Mouse (Mus musculus) forebrain, embryonic 11.5 days (tissue): ENCODE measurements at regions not wholly inside any gene's neighbourhood (a gene's known extent, or its start where the extent isn't known, plus 50 kb on each side); places are given as distances from the start of the nearest gene placed in this dataset.

Source experiments
- ATAC-seq: fragments of 200-750 bp; cut with Nextera tagmentation; replicated peaks from 2 replicates; pipeline ENCODE4 v1.8.0; 2017; ENCODE audit warnings: moderate TSS enrichment; ENCODE audit not compliant: low FRiP score
- DNase-seq: peaks from one replicate; pipeline ENCODE4 v3.0.0-alpha.2; 2017; ENCODE audit warnings: low spot score
- H3K27ac ChIP-seq: fragments of 300-500 bp; sonication (generic); 2 replicates; pipeline ENCODE4 v1.5.1; 2014; ENCODE audit warnings: low read depth, low read length
- H3K27me3 ChIP-seq: fragments of 300-500 bp; sonication (generic); 2 replicates; pipeline ENCODE4 v1.6.1; 2014; ENCODE audit warnings: mild to moderate bottlenecking, low read length, mixed read lengths; ENCODE audit not compliant: control insufficient read depth, insufficient read depth
- H3K36me3 ChIP-seq: fragments of 300-500 bp; sonication (generic); 2 replicates; pipeline ENCODE4 v1.6.1; 2014; ENCODE audit warnings: mild to moderate bottlenecking, low read length, moderate library complexity, mixed read lengths; ENCODE audit not compliant: control insufficient read depth, insufficient read depth
- H3K4me1 ChIP-seq: fragments of 300-500 bp; sonication (generic); replicated peaks from 2 replicates; pipeline ENCODE4 v1.6.1; 2014; ENCODE audit warnings: low read length, mixed read lengths; ENCODE audit not compliant: control insufficient read depth, insufficient read depth
- H3K4me2 ChIP-seq: fragments of 300-500 bp; sonication (generic); 2 replicates; pipeline ENCODE4 v1.6.1; 2014; ENCODE audit warnings: low read depth, mild to moderate bottlenecking, low read length, moderate library complexity, mixed read lengths; ENCODE audit not compliant: severe bottlenecking
- H3K4me3 ChIP-seq: fragments of 300-500 bp; sonication (generic); 2 replicates; pipeline ENCODE4 v1.5.1; 2014; ENCODE audit warnings: low read depth, low read length
- H3K9ac ChIP-seq: fragments of 300-500 bp; sonication (generic); 2 replicates; pipeline ENCODE4 v1.6.1; 2014; ENCODE audit warnings: low read length
- H3K9me3 ChIP-seq: fragments of 300-500 bp; sonication (generic); 2 replicates; pipeline ENCODE4 v1.6.1; 2016; ENCODE audit warnings: low read length, mixed read lengths; ENCODE audit not compliant: control insufficient read depth
- WGBS: fragments of 180-500 bp; shearing (Covaris S2); extraction: QIAGEN DNeasy Blood & Tissue Kit; methylation state at CpG from one replicate; pipeline ENCODE4 v1.1.7; 2014; 5-methylcytosine and 5-hydroxymethylcytosine counted together

DNA sequence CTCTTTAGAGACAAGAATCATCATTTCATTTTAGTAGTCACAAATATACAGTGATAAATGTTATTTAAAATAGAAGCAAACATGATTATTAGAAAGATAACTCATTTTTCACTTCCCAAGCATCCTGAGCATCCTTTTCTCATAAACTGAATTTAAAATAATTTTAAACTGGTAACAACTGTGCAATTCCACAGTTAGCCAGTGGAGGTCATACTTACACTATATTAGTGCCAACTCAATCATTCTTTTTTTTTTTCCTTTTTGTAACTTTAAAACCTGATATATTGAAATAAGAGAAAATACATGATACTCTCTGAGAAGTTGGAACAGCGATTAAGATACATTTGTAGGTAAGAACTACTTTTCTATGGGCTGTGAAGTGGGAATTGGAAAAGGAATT lies 113.2 kb upstream of the Gm17509 start:
- no peak overlapping the region for H3K27ac ChIP-seq
- H3K9ac ChIP-seq: no peak overlapping the region
- no peak for ATAC-seq
- H3K36me3 ChIP-seq: no peaks in the 10 kb centered on the region
- no peaks in the 10 kb centered on the region for H3K4me1 ChIP-seq
- H3K27me3 ChIP-seq: no peaks in the 10 kb centered on the region
- 18% methylated on average over 1 of the region's 1 CpGs for WGBS
- no peak overlapping the region for H3K4me2 ChIP-seq
- no peak overlapping the region for H3K4me3 ChIP-seq
- H3K9me3 ChIP-seq: no peaks in the 10 kb centered on the region
- DNase-seq: no peak

DNA sequence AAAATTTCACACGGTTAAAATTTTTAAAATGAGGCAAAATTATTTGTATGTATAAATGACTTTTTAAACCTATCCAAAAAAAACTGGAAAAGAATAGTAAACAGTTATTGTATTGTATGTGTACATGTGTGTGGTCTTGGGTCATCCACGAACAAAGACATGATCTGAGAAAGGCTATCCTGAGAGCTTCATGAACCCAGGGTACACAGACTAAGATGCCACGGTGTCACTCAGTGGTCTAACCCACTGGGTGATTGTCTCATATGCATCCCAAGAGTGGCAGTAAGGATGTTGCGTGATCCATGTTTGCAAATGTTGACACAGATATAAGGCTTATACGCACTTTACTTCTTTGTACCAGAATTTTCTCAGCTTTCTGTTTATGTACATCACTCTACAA lies 113.7 kb upstream of the Gm17509 start:
- 91% methylated on average over 5 of the region's 5 CpGs for WGBS
- H3K36me3 ChIP-seq: no peaks in the 10 kb centered on the region
- H3K27ac ChIP-seq: no peak overlapping the region
- H3K4me3 ChIP-seq: no peak overlapping the region
- no peak overlapping the region for H3K9ac ChIP-seq
- H3K4me2 ChIP-seq: no peak overlapping the region
- ATAC-seq (no peak), DNase-seq (no peak)
- H3K9me3 ChIP-seq: no peaks in the 10 kb centered on the region
- no peaks in the 10 kb centered on the region for H3K27me3 ChIP-seq
- no peaks in the 10 kb centered on the region for H3K4me1 ChIP-seq

DNA sequence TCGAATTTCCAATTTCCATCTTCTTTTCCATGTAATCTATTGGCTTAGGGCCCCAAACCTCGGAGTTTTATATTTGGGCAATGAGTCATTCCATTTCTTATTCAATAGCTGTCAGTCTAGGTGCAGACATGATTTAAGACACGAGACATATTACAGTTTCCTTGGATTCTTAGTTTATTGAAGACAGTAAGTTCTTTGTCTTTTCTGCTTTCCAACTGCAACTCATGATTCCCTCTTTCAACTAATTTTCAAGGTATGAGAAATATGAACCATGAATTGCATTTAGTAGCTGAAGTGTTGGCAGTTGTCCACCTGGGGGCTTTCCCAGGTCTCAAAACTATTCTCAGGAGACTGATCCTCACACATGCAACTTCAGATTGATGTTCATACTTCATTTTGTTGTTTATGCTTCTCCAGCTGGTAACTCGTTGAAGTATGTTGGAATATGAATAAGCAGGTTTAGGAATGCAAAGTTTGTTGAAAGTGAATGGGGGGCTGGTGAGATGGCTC lies 160.3 kb upstream of the Gm17509 start:
- Histone ChIP-seq H3K9ac (no peak overlapping the region), H3K27ac (no peak overlapping the region), H3K4me2 (no peak overlapping the region), H3K4me1 (no peaks in the 10 kb centered on the region), H3K36me3 (no peaks in the 10 kb centered on the region), H3K4me3 (no peak overlapping the region), H3K9me3 (no peaks in the 10 kb centered on the region), H3K27me3 (no peaks in the 10 kb centered on the region)
- DNase-seq (no peak), ATAC-seq (no peak)
- WGBS: 83% methylated on average over 4 of the region's 4 CpGs

DNA sequence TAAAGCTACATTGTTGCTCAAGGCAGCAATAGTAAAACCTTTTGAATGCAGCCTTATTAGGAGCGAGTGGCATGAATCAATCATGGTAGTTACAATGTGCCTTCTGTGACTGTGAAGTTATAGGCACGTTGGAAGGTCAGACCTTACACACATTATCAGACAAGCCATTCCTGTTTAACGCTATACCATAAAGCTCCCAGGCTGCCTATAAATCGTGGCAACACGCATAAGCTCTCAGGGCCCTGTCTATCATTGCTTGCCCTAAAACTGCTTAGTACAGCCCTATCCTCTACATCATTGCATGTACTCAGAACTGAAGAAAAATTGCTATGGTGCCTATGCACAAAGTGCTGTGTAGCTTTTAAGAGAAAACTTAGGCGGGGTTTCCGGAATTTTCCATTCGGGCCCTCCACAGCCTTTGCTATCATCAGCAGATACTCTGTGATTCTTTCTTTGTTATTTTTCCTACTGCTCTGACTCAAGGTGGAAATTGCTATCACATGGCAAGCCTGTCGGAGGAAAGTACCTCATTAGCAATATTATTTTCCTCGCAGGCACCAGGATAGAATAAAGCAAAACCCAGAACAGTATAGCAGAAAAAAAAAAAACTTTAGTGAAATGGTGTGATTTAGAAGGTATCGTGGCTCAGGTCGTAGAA lies 162.7 kb upstream of the Gm17509 start:
- H3K4me2 ChIP-seq: no peak overlapping the region
- H3K9me3 ChIP-seq: no peaks in the 10 kb centered on the region
- ATAC-seq (no peak), DNase-seq (no peak)
- H3K4me1 ChIP-seq: no peaks in the 10 kb centered on the region
- no peaks in the 10 kb centered on the region for H3K27me3 ChIP-seq
- 91% methylated on average over 12 of the region's 12 CpGs for WGBS
- no peak overlapping the region for H3K27ac ChIP-seq
- H3K4me3 ChIP-seq: no peak overlapping the region
- H3K36me3 ChIP-seq: no peaks in the 10 kb centered on the region
- H3K9ac ChIP-seq: no peak overlapping the region

DNA sequence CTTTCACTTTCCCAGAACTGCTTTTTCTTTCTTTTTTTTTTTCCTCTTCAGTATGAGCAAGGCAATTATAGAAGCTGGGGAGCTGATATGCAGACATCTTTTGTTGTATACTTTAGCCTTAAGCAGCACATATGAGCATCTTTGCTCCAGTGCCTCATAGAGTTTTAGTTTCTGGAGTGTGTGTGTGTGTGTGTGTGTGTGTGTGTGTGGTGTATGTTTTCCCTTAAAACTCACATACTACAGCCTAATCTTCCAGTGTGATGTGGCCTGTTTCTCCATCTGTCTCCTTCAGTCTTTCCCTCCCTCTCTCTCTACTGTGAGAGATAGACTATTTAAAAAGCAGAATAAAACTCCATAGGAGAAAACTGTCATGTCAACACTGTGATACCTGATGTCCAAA lies 169.4 kb upstream of the Gm17509 start:
- Histone ChIP-seq H3K27ac (no peak overlapping the region), H3K4me3 (no peak overlapping the region), H3K9me3 (no peaks in the 10 kb centered on the region), H3K4me2 (no peak overlapping the region), H3K27me3 (no peaks in the 10 kb centered on the region), H3K9ac (no peak overlapping the region), H3K36me3 (no peaks in the 10 kb centered on the region), H3K4me1 (no peaks in the 10 kb centered on the region)
- no peak for DNase-seq
- no peak for ATAC-seq

DNA sequence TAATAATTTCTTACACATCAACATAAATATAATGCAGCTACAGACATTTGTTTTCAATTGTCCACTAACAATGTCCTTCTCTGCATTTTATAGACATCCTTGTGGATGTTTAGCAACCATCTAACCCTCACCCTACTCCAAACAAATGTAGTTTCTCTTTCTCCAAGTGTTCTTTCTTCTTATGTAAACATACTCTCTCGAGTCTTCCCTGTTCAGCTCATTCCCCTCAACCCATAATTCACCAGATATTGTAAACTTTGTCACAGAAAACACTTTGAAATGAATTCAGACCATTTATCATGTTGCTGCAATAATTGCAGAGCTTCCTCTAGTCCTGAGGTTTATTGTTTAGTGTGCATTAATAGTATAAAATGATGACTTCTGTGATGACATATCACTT lies 172.6 kb upstream of the Gm17509 start:
- H3K9me3 ChIP-seq: no peaks in the 10 kb centered on the region

DNA sequence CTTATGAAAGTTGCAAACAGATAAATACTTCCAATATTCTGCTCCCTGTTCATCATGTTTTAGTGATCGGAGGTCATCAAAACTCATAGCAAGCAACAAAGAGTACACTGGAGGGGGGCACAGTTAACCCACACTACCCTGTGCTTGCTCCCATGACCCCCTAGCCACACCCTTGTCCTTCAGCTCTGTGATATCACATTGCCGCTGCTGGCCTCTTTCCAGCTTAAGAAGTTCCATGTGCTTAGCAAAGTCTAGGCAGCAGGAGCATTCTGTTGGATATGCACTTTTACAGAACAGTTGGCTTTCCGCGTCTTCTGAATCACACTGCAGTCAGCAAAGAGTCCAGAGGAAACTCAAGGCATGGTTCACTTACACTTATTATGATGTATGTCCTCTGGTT lies 180.4 kb upstream of the Gm17509 start:
- H3K36me3 ChIP-seq: no peaks in the 10 kb centered on the region
- H3K9me3 ChIP-seq: no peaks in the 10 kb centered on the region
- no peaks in the 10 kb centered on the region for H3K4me1 ChIP-seq
- H3K9ac ChIP-seq: no peak overlapping the region
- WGBS: 94% methylated on average over 4 of the region's 4 CpGs
- H3K27ac ChIP-seq: no peak overlapping the region
- H3K4me3 ChIP-seq: no peak overlapping the region
- ATAC-seq (no peak), DNase-seq (no peak)
- H3K4me2 ChIP-seq: no peak overlapping the region
- no peaks in the 10 kb centered on the region for H3K27me3 ChIP-seq

More for the DNA sequence above, 172.6 kb upstream of the Gm17509 start:
- ATAC-seq (no peak), DNase-seq (no peak)
- Histone ChIP-seq H3K4me1 (no peaks in the 10 kb centered on the region), H3K9ac (no peak overlapping the region), H3K27me3 (no peaks in the 10 kb centered on the region), H3K27ac (no peak overlapping the region), H3K36me3 (no peaks in the 10 kb centered on the region), H3K4me3 (no peak overlapping the region), H3K4me2 (no peak overlapping the region)
- 72% methylated on average over 1 of the region's 1 CpGs for WGBS

DNA sequence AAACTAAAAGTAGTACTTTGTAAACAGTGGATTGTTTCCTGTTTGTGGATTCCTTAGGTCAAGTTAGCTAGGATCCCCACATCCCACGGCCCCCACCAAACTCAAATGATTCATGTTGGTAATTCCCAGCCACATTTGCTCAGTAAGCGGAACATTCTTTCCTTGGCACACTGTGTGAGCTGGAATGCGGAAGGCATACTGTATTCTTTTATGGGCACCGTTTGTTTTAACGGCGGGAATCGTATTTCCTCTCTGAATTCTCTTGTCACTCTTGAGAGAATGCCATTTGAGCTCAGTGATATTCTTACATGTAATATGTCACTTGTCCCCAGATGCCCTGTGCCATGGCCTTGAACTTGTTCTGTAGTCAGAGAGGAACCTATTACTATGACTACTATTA lies 189.1 kb upstream of the Gm17509 start:
- Histone ChIP-seq H3K9me3 (no peaks in the 10 kb centered on the region), H3K27ac (no peak overlapping the region), H3K36me3 (no peaks in the 10 kb centered on the region), H3K27me3 (no peaks in the 10 kb centered on the region), H3K4me3 (no peak overlapping the region), H3K4me1 (no peaks in the 10 kb centered on the region), H3K4me2 (no peak overlapping the region), H3K9ac (no peak overlapping the region)
- DNase-seq (no peak), ATAC-seq (no peak)
- WGBS: 84% methylated on average over 7 of the region's 7 CpGs

DNA sequence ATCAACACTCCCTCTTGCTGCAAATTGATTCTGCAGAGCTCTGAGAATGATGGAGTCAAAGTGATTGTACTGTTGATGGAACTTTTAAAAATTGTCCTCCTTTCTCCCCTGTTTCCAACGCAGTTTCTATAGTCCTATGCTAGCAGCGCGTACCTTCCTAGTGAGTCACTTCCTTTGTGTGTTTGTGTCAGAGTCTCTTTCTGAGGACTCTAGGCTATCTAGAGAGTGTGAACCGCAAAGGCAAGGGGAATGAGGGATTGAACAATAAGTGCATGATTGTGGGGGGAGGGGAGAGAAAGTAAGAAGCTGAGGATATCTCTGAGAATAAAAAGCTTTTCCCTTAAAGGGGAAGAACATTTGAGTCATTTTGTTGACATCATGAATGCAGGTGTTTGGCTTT lies 188.5 kb upstream of the Hcn1 start:
- Histone ChIP-seq H3K27me3 (no peaks in the 10 kb centered on the region), H3K27ac (no peak overlapping the region)

More for the DNA sequence above, 188.5 kb upstream of the Hcn1 start:
- Histone ChIP-seq H3K4me1 (no peaks in the 10 kb centered on the region), H3K36me3 (no peaks in the 10 kb centered on the region), H3K9ac (no peak overlapping the region), H3K4me2 (no peak overlapping the region), H3K9me3 (no peaks in the 10 kb centered on the region), H3K4me3 (no peak overlapping the region)
- DNase-seq (no peak), ATAC-seq (no peak)
- 84% methylated on average over 4 of the region's 4 CpGs for WGBS
